Mouse (Mus musculus) hindbrain, postnatal 0 days (tissue): Measurements from ENCODE around the gene Kcnj1. TPM values are rescaled to one million over a fixed set of nuclear protein-coding genes. Genes with fewer than 3 reads are reported as not detected.

Experiments
- ATAC-seq: fragments of 200-750 bp; cut with Nextera tagmentation; 2 replicates; pipeline ENCODE4 v1.8.0; 2017; ENCODE audit warnings: mild to moderate bottlenecking, moderate TSS enrichment, moderate library complexity
- DNase-seq: peaks from one replicate; pipeline ENCODE4 v3.0.0-alpha.2; 2015; ENCODE audit warnings: low spot score
- H3K27ac ChIP-seq: fragments of 300-500 bp; sonication (generic); 2 replicates; pipeline ENCODE4 v1.5.1; 2014; ENCODE audit warnings: mild to moderate bottlenecking
- H3K27me3 ChIP-seq: fragments of 300-500 bp; sonication (generic); 2 replicates; pipeline ENCODE4 v1.6.1; 2014; ENCODE audit warnings: low read length, mixed read lengths; ENCODE audit not compliant: insufficient read depth
- H3K36me3 ChIP-seq: fragments of 300-500 bp; sonication (generic); 2 replicates; pipeline ENCODE4 v1.6.1; 2014; ENCODE audit warnings: low read length, mixed read lengths; ENCODE audit not compliant: insufficient read depth
- H3K4me1 ChIP-seq: fragments of 300-500 bp; sonication (generic); 2 replicates; pipeline ENCODE4 v1.6.1; 2014; ENCODE audit warnings: antibody characterized with exemption, low read length, mixed read lengths; ENCODE audit not compliant: insufficient read depth
- H3K4me2 ChIP-seq: fragments of 300-500 bp; sonication (generic); 2 replicates; pipeline ENCODE4 v1.6.1; 2014; ENCODE audit warnings: low read depth, mild to moderate bottlenecking, low read length, moderate library complexity, mixed read lengths
- H3K4me3 ChIP-seq: fragments of 300-500 bp; sonication (generic); 2 replicates; pipeline ENCODE4 v1.5.1; 2014; ENCODE audit warnings: low read length
- H3K9ac ChIP-seq: fragments of 300-500 bp; sonication (generic); replicated peaks from 2 replicates; pipeline ENCODE4 v1.6.1; 2014; ENCODE audit warnings: mild to moderate bottlenecking, low read length, moderate library complexity, mixed read lengths
- H3K9me3 ChIP-seq: fragments of 300-500 bp; sonication (generic); 2 replicates; pipeline ENCODE4 v1.6.1; 2016; ENCODE audit warnings: low read length, mixed read lengths
- CTCF ChIP-seq: IDR thresholded peaks from 2 replicates; pipeline ENCODE4 v1.5.1; 2016; ENCODE audit warnings: antibody characterized with exemption, control low read depth, low read depth
- WGBS: fragments of 180-500 bp; shearing (Covaris S2); extraction: QIAGEN DNeasy Blood & Tissue Kit; methylation state at CpG from one replicate; pipeline ENCODE4 v1.1.7; 2014; 5-methylcytosine and 5-hydroxymethylcytosine counted together
- polyA plus RNA-seq: library from polyadenylated mRNA; unstranded; fragments of >200 nt; fragmentation: Nextera tagmentation; extraction: Ambion mirVana; gene quantifications from 2 replicates; pipeline ENCODE4 v1.2.1, GENCODE M21; 2015
- total RNA-seq: library from RNA; depleted of rRNA; stranded (reverse); fragments of >200 nt; gene quantifications from 2 replicates; pipeline ENCODE4 v1.2.3, GENCODE M21; 2014; rRNA removed

The Kcnj1 gene
- not detected in 2 replicates for total RNA-seq
- not detected in 2 replicates for polyA plus RNA-seq

DNA sequence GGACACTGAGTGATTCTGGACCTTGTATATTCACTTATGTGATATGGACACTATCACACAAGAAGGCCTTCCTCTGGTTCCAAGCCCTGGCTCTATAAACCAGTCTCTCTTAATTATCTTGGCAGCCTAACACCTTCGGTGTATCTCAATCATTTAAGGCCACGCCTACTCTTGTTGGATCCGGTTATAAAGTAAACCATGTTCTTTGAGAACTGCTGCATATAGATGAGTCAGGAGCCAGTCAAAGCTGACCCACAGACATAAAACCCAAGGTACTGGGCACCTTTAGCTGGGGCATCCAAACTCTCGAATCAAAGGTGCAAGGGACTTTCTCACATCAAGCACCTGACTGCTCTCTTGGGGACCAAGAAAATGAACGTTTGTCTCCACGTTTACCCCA is at the start of gene Kcnj1:
Gene Kcnj1 (plus strand): TSS at position 292 of the 400 bp plus-strand sequence.
- Histone ChIP-seq H3K4me3 (no peak within 1 kb of the TSS), H3K9me3 (no peaks in the 10 kb centered on the region), H3K27ac (no peak within 1 kb of the TSS), H3K36me3 (no peaks in the 10 kb centered on the region), H3K4me1 (no peaks in the 10 kb centered on the region), H3K4me2 (no peak within 1 kb of the TSS), H3K9ac (no peak within 1 kb of the TSS), H3K27me3 (no peaks in the 10 kb centered on the region)
- ATAC-seq, result no peak
- WGBS, result 94% methylated on average over 6 of the region's 6 CpGs
- no peak for DNase-seq
- TF ChIP-seq CTCF, result no peak

GRCm38 (mm10) chr9:32323610-32324009 is 48.7 kb upstream of the Kcnj1 start:
- no peak for DNase-seq
- H3K9me3 ChIP-seq, result no peaks in the 10 kb centered on the region
- H3K9ac ChIP-seq, result no peak overlapping the region
- 41% methylated on average over 7 of the region's 7 CpGs for WGBS
- no peak overlapping the region for H3K4me2 ChIP-seq
- no peak for ATAC-seq
- no peaks in the 10 kb centered on the region for H3K36me3 ChIP-seq
- H3K4me1 ChIP-seq, result no peaks in the 10 kb centered on the region
- no peak for TF ChIP-seq CTCF
- H3K4me3 ChIP-seq, result no peak overlapping the region
- H3K27ac ChIP-seq, result no peak overlapping the region
- no peaks in the 10 kb centered on the region for H3K27me3 ChIP-seq

- H3K4me3 ChIP-seq, result no peak overlapping the region
- no peak for TF ChIP-seq CTCF
- H3K27me3 ChIP-seq, result no peaks in the 10 kb centered on the region
- H3K4me2 ChIP-seq, result no peak overlapping the region
- H3K36me3 ChIP-seq, result no peaks in the 10 kb centered on the region
- no peaks in the 10 kb centered on the region for H3K9me3 ChIP-seq
- H3K9ac ChIP-seq, result no peak overlapping the region
- 92% methylated on average over 4 of the region's 4 CpGs for WGBS
- H3K27ac ChIP-seq, result no peak overlapping the region
- H3K4me1 ChIP-seq, result no peaks in the 10 kb centered on the region
- no peak for DNase-seq
- ATAC-seq, result no peak
Observed at GRCm38 (mm10) chr9:32328777-32329176, 43.5 kb upstream of the Kcnj1 start.

- no peaks in the 10 kb centered on the region for H3K36me3 ChIP-seq
- H3K4me1 ChIP-seq, result no peaks in the 10 kb centered on the region
- H3K4me3 ChIP-seq, result no peak overlapping the region
- DNase-seq (no peak), ATAC-seq (no peak)
- WGBS, result 63% methylated on average over 5 of the region's 5 CpGs
- no peak overlapping the region for H3K4me2 ChIP-seq
- no peak overlapping the region for H3K27ac ChIP-seq
- H3K9me3 ChIP-seq, result no peaks in the 10 kb centered on the region
- no peaks in the 10 kb centered on the region for H3K27me3 ChIP-seq
- no peak for TF ChIP-seq CTCF
- H3K9ac ChIP-seq, result no peak overlapping the region
Observed at GRCm38 (mm10) chr9:32331162-32331561, 41.1 kb upstream of the Kcnj1 start.

- Histone ChIP-seq H3K4me1 (no peaks in the 10 kb centered on the region), H3K36me3 (no peaks in the 10 kb centered on the region), H3K27ac (no peak overlapping the region), H3K9me3 (no peaks in the 10 kb centered on the region), H3K4me3 (no peak overlapping the region), H3K4me2 (no peak overlapping the region), H3K9ac (no peak overlapping the region), H3K27me3 (no peaks in the 10 kb centered on the region)
- TF ChIP-seq CTCF, result no peak
- WGBS, result 73% methylated on average over 13 of the region's 13 CpGs
- ATAC-seq (no peak), DNase-seq (no peak)
Observed at GRCm38 (mm10) chr9:32335389-32336150, 36.7 kb upstream of the Kcnj1 start.

DNA sequence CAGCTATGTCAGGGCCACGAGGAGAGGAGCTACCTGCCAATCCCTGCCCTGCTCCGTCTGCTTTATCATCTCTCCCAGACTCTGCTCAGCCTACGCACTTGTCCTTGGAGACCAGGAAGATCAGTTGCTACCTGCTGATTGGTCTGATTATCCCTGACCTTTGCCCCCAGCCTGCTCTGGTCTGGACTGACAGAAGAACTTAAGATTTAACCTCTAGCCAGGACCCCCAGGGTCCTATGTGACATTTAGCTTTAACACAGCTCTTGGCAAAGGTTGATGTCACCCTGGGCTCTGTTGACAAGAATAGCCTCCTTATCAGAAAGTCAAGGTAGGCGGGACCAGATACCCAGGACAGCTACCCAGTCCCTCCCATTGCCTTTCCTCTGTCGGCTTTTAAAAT is 31.5 kb upstream of the Kcnj1 start:
- DNase-seq, result no peak
- Histone ChIP-seq H3K36me3 (no peaks in the 10 kb centered on the region), H3K4me3 (no peak overlapping the region), H3K4me1 (peaks cover 8% of the 10 kb centered on the region; the same call in 1 of the 2 replicates), H3K9me3 (no peaks in the 10 kb centered on the region), H3K27me3 (peaks cover 18% of the 10 kb centered on the region), H3K27ac (no peak overlapping the region), H3K4me2 (no peak overlapping the region), H3K9ac (no peak overlapping the region)
- 67% methylated on average over 5 of the region's 5 CpGs for WGBS
- no peak for ATAC-seq
- no peak for TF ChIP-seq CTCF

DNA sequence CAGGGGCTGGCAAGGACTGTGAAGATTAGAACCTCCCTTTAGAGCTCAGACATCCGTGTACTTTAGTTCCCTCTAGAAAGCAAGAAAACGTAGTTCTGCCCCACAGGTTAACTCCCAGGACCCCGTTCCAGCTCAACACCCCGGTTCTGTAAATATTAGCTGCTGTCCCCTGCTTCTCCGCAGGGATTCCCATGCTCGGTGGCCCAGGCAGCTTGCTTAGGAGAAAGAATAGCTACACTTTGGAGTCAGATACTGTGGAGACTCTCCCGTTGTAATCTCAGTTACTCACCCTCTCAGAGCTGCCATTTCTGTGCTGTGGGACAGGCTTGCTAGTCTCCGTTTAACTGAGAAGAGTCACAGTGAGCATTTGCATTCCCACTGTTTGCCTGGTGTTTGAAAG is 29.4 kb upstream of the Kcnj1 start:
- no peak overlapping the region for H3K4me3 ChIP-seq
- no peaks in the 10 kb centered on the region for H3K36me3 ChIP-seq
- H3K9ac ChIP-seq, result no peak overlapping the region
- no peak overlapping the region for H3K4me2 ChIP-seq
- no peak for ATAC-seq
- peaks cover 8% of the 10 kb centered on the region; the same call in 1 of the 2 replicates for H3K4me1 ChIP-seq
- no peaks in the 10 kb centered on the region for H3K9me3 ChIP-seq
- no peak for DNase-seq
- peaks cover 21% of the 10 kb centered on the region for H3K27me3 ChIP-seq
- H3K27ac ChIP-seq, result no peak overlapping the region
- 17% methylated on average over 8 of the region's 8 CpGs for WGBS
- no peak for TF ChIP-seq CTCF
